Comparison of ENCODE assay signal across 21 mouse cellular contexts in the genomic region with DNA sequence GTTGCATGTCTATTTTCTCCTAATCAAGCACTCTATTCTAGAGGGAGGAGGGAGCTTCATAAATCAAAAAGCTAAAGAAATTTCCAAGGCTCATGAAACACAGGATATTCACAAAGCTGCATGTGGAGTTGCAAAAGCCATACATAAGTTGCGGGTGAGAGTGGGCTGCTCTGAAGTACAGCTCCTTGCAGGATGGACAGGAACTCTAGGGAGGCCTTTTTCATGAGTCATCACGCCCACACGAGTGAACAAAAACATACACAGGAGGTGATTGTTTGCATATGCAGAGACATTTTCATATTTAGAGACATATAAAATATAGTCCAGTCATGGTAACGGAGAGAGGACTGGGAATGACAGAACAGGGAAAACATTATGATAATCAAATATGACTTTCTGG. TPM values are rescaled to one million over a fixed set of nuclear protein-coding genes. Genes with fewer than 3 reads are reported as not detected.
DNase-seq lines count a peak whose midpoint lies in the region; ATAC-seq and TF ChIP-seq lines count a peak whose summit lies in the region.
"Had no signal": no experiment of that assay in that cellular context is flagged by ENCODE, and none has a peak within 500 bp of the region (broad histone marks: within the 10 kb centered on the region; RNA-seq: fewer than 3 reads in every experiment).

No protein-coding gene starts in this region.

- no peaks in the 10 kb centered on the region for H3K36me3 ChIP-seq in forebrain, embryonic 16.5 days (ENCODE audit: control insufficient read depth, insufficient read depth)
- H3K36me3 ChIP-seq: embryonic facial prominence, embryonic 15.5 days; forebrain, embryonic 12.5 days; heart, embryonic 15.5 days; hindbrain, embryonic 13.5 days had no signal

- TF ChIP-seq POLR2A in embryonic fibroblast, embryonic 13.5 days (IDR thresholded peaks at IDR 0.05; ENCODE audit: low read depth, low read length) = no peak

- TF ChIP-seq CTCF in embryonic fibroblast, embryonic 13.5 days (IDR thresholded peaks at IDR 0.05; ENCODE audit: borderline replicate concordance, insufficient read depth, low read length) = no peak

- peak overlapping the region; percentile 97 for H3K27ac ChIP-seq in embryonic fibroblast, embryonic 13.5 days (ENCODE audit: insufficient read depth, low read length)
- H3K27ac ChIP-seq in forebrain, embryonic 16.5 days (ENCODE audit: low read length) = no peak overlapping the region
- H3K27ac ChIP-seq: embryonic facial prominence, embryonic 15.5 days; forebrain, embryonic 12.5 days; heart, embryonic 15.5 days; hindbrain, embryonic 13.5 days; hindbrain, postnatal 0 days had no signal

- 90% methylated on average over 4 of the region's 4 CpGs for WGBS in forebrain, embryonic 16.5 days

- H3K27me3 ChIP-seq in forebrain, embryonic 16.5 days (replicated peaks; ENCODE audit: control insufficient read depth, insufficient read depth, low read length) = no peaks in the 10 kb centered on the region
- H3K27me3 ChIP-seq: embryonic facial prominence, embryonic 15.5 days; forebrain, embryonic 12.5 days; heart, embryonic 15.5 days; hindbrain, embryonic 13.5 days had no signal

- no peak overlapping the region for H3K4me2 ChIP-seq in forebrain, embryonic 16.5 days (ENCODE audit: low read length)
- H3K4me2 ChIP-seq: embryonic facial prominence, embryonic 15.5 days; forebrain, embryonic 12.5 days; heart, embryonic 11.5 days; heart, embryonic 15.5 days; hindbrain, embryonic 13.5 days had no signal

- DNase-seq in right cerebral cortex, adult 18-20 months = peak; percentile 9
- DNase-seq in right cerebral cortex, postnatal 25 days = no peak
- peak; percentile 53 for DNase-seq in Muller cell, postnatal 12 days (ENCODE audit: inconsistent ontology term)
- DNase-seq in layer of hippocampus, adult 11-12 months (ENCODE audit: low spot score) = no peak
- DNase-seq: adrenal gland, adult 8-10 months; adrenal gland, postnatal 36 days; cerebellum, adult 11 months; cerebellum, adult 8-10 months; cerebellum, postnatal 14 days; forebrain, postnatal 0 days; heart, adult 18-20 months; heart, postnatal 14 days; kidney, adult 18-20 months had no signal

- no peak overlapping the region for H3K4me3 ChIP-seq in embryonic fibroblast, embryonic 13.5 days (ENCODE audit: insufficient read depth, low read length)
- H3K4me3 ChIP-seq in forebrain, embryonic 16.5 days (replicated peaks; ENCODE audit: low read length) = no peak overlapping the region
- H3K4me3 ChIP-seq: embryonic facial prominence, embryonic 15.5 days; forebrain, embryonic 12.5 days; heart, embryonic 15.5 days; hindbrain, embryonic 13.5 days had no signal

- ATAC-seq in forebrain, embryonic 16.5 days = no peak
- ATAC-seq: forebrain, postnatal 0 days; hindbrain, postnatal 0 days had no signal

- no peaks in the 10 kb centered on the region for H3K9me3 ChIP-seq in forebrain, embryonic 16.5 days (ENCODE audit: control insufficient read depth, low read length)
- H3K9me3 ChIP-seq: embryonic facial prominence, embryonic 15.5 days; forebrain, embryonic 12.5 days; heart, embryonic 15.5 days; hindbrain, embryonic 13.5 days had no signal

- H3K9ac ChIP-seq in forebrain, embryonic 16.5 days (replicated peaks; ENCODE audit: low read depth, low read length) = no peak overlapping the region
- H3K9ac ChIP-seq: embryonic facial prominence, embryonic 15.5 days; forebrain, embryonic 12.5 days; forebrain, postnatal 0 days; heart, embryonic 15.5 days; hindbrain, embryonic 13.5 days had no signal

- H3K4me1 ChIP-seq in embryonic fibroblast, embryonic 13.5 days (ENCODE audit: control insufficient read depth, insufficient read depth, low read length) = peaks cover 4% of the 10 kb centered on the region
- no peaks in the 10 kb centered on the region for H3K4me1 ChIP-seq in forebrain, embryonic 16.5 days (replicated peaks; ENCODE audit: control insufficient read depth, insufficient read depth, low read length)
- H3K4me1 ChIP-seq: embryonic facial prominence, embryonic 15.5 days; forebrain, embryonic 12.5 days; heart, embryonic 15.5 days; hindbrain, embryonic 13.5 days had no signal

RNA-seq across cellular contexts. Expression of a gene that starts 34.6 kb away (rescaled TPM):
- 7.6 and 7.9 TPM in 2 replicates for polyA plus RNA-seq in embryonic fibroblast, embryonic 13.5 days (2011; ENCODE audit: insufficient read length, low read depth, missing spikeins)
- 7.9 and 9.6 TPM in 2 replicates for polyA plus RNA-seq in forebrain, embryonic 16.5 days (2015; fragmentation: Nextera tagmentation; extraction: Ambion mirVana)

Comparison
In these comparisons a context has a peak if more than half of its experiments do, and no peak if none do; other contexts are left out.
1. DNase-seq: peak in right cerebral cortex, adult 18-20 months (single experiment) and Muller cell, postnatal 12 days (single experiment); none in right cerebral cortex, postnatal 25 days (single experiment) and layer of hippocampus, adult 11-12 months (single experiment).